Mouse (Mus musculus) frontal cortex, postnatal 36 days (tissue): ENCODE measurements around the gene Map2k4.

Experiments used
- DNase-seq, 2 experiments: peaks; one replicate each; pipeline ENCODE4 v3.0.0; 2022; ENCODE audit warnings: low spot score in 2 of 2

Gene Map2k4

GRCm38 (mm10) chr11:65712754-65713306 is 75.3 kb downstream of the Map2k4 start:
- no peak for DNase-seq

- no peak for DNase-seq
These were observed 81.3 kb downstream of the Map2k4 start for GRCm38 (mm10) chr11:65706784-65707183.

- DNase-seq: no peak
These were observed 81.9 kb downstream of the Map2k4 start for GRCm38 (mm10) chr11:65706176-65706575.

GRCm38 (mm10) chr11:65704861-65705260 is 83.2 kb downstream of the Map2k4 start:
- no peak for DNase-seq

GRCm38 (mm10) chr11:65678824-65679402 is 109.2 kb downstream of the Map2k4 start:
- DNase-seq: peak; percentile 16 to 51

- no peak for DNase-seq
These were observed 120.6 kb downstream of the Map2k4 start for GRCm38 (mm10) chr11:65667348-65667969.

GRCm38 (mm10) chr11:65664903-65665302 is 123.2 kb downstream of the Map2k4 start:
- peak in 1 of 2 experiments; percentile 34 for DNase-seq

- no peak for DNase-seq
These were observed 126.1 kb downstream of the Map2k4 start for GRCm38 (mm10) chr11:65661790-65662522.

GRCm38 (mm10) chr11:65653932-65654331 is 134.2 kb downstream of the Map2k4 start:
- no peak for DNase-seq

- DNase-seq: no peak
These were observed 136.7 kb downstream of the Map2k4 start for GRCm38 (mm10) chr11:65651426-65651825.

- DNase-seq: no peak
These were observed 138.0 kb downstream of the Map2k4 start for GRCm38 (mm10) chr11:65649956-65650715.

- DNase-seq: no peak
These were observed 138.6 kb downstream of the Map2k4 start for GRCm38 (mm10) chr11:65649469-65649868.

GRCm38 (mm10) chr11:65646314-65646713 is 141.8 kb downstream of the Map2k4 start:
- DNase-seq: no peak

- no peak for DNase-seq
These were observed 143.6 kb downstream of the Map2k4 start for GRCm38 (mm10) chr11:65644539-65644938.

- DNase-seq: no peak
These were observed 147.8 kb downstream of the Map2k4 start for GRCm38 (mm10) chr11:65640261-65640660.
